In genomic region chr2:109791921-109792320, GRCm38 (mm10) we compare ENCODE assay signal across 7 mouse cellular contexts.
DNase-seq lines count a peak whose midpoint lies in the region.
"Not testable (repeated sequence)": the region's sequence is repeated elsewhere in the genome, so short reads cannot be mapped to it uniquely, and the experiment has no call there.

No protein-coding gene starts in this region.

- intact Hi-C loops in left cerebral cortex, postnatal 36 days (cut with DNase I), result not testable (repeated sequence)

- peak; percentile 1 to 8 for DNase-seq in cerebellum, postnatal 10 days
- peak; percentile 17 to 53 for DNase-seq in frontal cortex, postnatal 36 days (ENCODE audit: low spot score in 2 of 2)
- peak; percentile 20 to 33 for DNase-seq in layer of hippocampus, adult 8-10 months (ENCODE audit: low spot score in 2 of 2)
- peak; percentile 22 to 29 for DNase-seq in left cerebral cortex, adult 18-20 months (ENCODE audit: low spot score in 2 of 2)
- DNase-seq in left cerebral cortex, postnatal 36 days (ENCODE audit: low spot score in 2 of 2), result peak; percentile 12 to 46
- DNase-seq in right cerebral cortex, postnatal 10 days (ENCODE audit: low spot score in 2 of 2), result peak; percentile 43 to 44
- DNase-seq in right cerebral cortex, postnatal 36 days (ENCODE audit: low spot score in 2 of 2), result peak; percentile 8 to 11

Comparison
In these comparisons a context has a peak if more than half of its experiments do, and no peak if none do; other contexts are left out.
1. Peak in every context shown above with its lines: DNase-seq.